Mouse (Mus musculus): ENCODE data around the gene Slc24a3.

- no peak for TF ChIP-seq ZC3H11A (IDR thresholded peaks at IDR 0.05; ENCODE audit: borderline replicate concordance, low read depth, low read length)
- TF ChIP-seq CHD2 (IDR thresholded peaks at IDR 0.05; ENCODE audit: low read depth, low read length), result no peak
- TF ChIP-seq MAFK (IDR thresholded peaks at IDR 0.05; ENCODE audit: insufficient read depth, low read depth, low read length), result no peak
- TF ChIP-seq ZNF384 (IDR thresholded peaks at IDR 0.05; ENCODE audit: low read depth, low read length), result no peak
Measured at GRCm38 (mm10) chr2:145299914-145300699, 132.6 kb downstream of the Slc24a3 start.
